Mouse (Mus musculus) intestine, embryonic 15.5 days (tissue): ENCODE results near the gene 4931440F15Rik. TPM values are rescaled to one million over a fixed set of nuclear protein-coding genes. Genes with fewer than 3 reads are reported as not detected.

Source experiments
- ATAC-seq: fragments of 200-750 bp; cut with Nextera tagmentation; 2 replicates; pipeline ENCODE4 v1.8.0; 2017; ENCODE audit warnings: moderate TSS enrichment, moderate library complexity
- H3K27ac ChIP-seq: fragments of 300-500 bp; sonication (generic); 2 replicates; pipeline ENCODE4 v1.5.1; 2015; ENCODE audit warnings: mild to moderate bottlenecking, inconsistent platforms
- H3K27me3 ChIP-seq: fragments of 300-500 bp; sonication (generic); replicated peaks from 2 replicates; pipeline ENCODE4 v1.6.1; 2015; ENCODE audit warnings: inconsistent platforms
- H3K36me3 ChIP-seq: fragments of 300-500 bp; sonication (generic); 2 replicates; pipeline ENCODE4 v1.6.1; 2015; ENCODE audit warnings: inconsistent platforms
- H3K4me1 ChIP-seq: fragments of 300-500 bp; sonication (generic); replicated peaks from 2 replicates; pipeline ENCODE4 v1.6.1; 2015; ENCODE audit warnings: inconsistent platforms
- H3K4me2 ChIP-seq: fragments of 300-500 bp; sonication (generic); replicated peaks from 2 replicates; pipeline ENCODE4 v1.6.1; 2015; ENCODE audit warnings: mild to moderate bottlenecking, inconsistent platforms
- H3K4me3 ChIP-seq: fragments of 300-500 bp; sonication (generic); replicated peaks from 2 replicates; pipeline ENCODE4 v1.5.1; 2015; ENCODE audit warnings: inconsistent platforms
- H3K9ac ChIP-seq: fragments of 300-500 bp; sonication (generic); 2 replicates; pipeline ENCODE4 v1.6.1; 2015; ENCODE audit warnings: inconsistent platforms
- H3K9me3 ChIP-seq: fragments of 300-500 bp; sonication (generic); 2 replicates; pipeline ENCODE4 v1.6.1; 2016; ENCODE audit warnings: inconsistent platforms
- WGBS: fragments of 180-500 bp; shearing (Covaris S2); methylation state at CpG from one replicate; pipeline ENCODE4 v1.1.7; 2015; 5-methylcytosine and 5-hydroxymethylcytosine counted together
- polyA plus RNA-seq: library from polyadenylated mRNA; unstranded; fragments of >200 nt; fragmentation: Nextera tagmentation; extraction: Ambion mirVana; gene quantifications from 2 replicates; pipeline ENCODE4 v1.2.1, GENCODE M21; 2015

Gene 4931440F15Rik
- polyA plus RNA-seq, 1 experiment from 2014 or later, result 0.06 TPM

- Histone ChIP-seq H3K27me3 (peaks cover 9% of the 10 kb centered on the region; the same call in 1 of the 2 replicates), H3K4me3 (no peak overlapping the region), H3K36me3 (no peaks in the 10 kb centered on the region), H3K4me1 (peaks cover 5% of the 10 kb centered on the region; the same call in 1 of the 2 replicates), H3K9ac (no peak overlapping the region), H3K9me3 (no peaks in the 10 kb centered on the region), H3K27ac (no peak overlapping the region), H3K4me2 (no peak overlapping the region)
- 59% methylated on average over 2 of the region's 2 CpGs for WGBS
- ATAC-seq, result no peak
Measured at GRCm38 (mm10) chr11:29823141-29823540, 2.3 kb downstream of the 4931440F15Rik start.

- no peaks in the 10 kb centered on the region for H3K36me3 ChIP-seq
- no peak overlapping the region for H3K9ac ChIP-seq
- H3K4me3 ChIP-seq, result no peak overlapping the region
- H3K27me3 ChIP-seq, result no peaks in the 10 kb centered on the region
- no peaks in the 10 kb centered on the region for H3K9me3 ChIP-seq
- H3K4me2 ChIP-seq, result no peak overlapping the region
- no peaks in the 10 kb centered on the region for H3K4me1 ChIP-seq
- no peak overlapping the region for H3K27ac ChIP-seq
- no peak; the same call in 1 of the 2 replicates for ATAC-seq
Measured at GRCm38 (mm10) chr11:29815670-29816069, 9.8 kb downstream of the 4931440F15Rik start.

GRCm38 (mm10) chr11:29815261-29815660, 10.2 kb downstream of the 4931440F15Rik start:
- ATAC-seq, result peak; percentile 83; the same call in 1 of the 2 replicates
- 85% methylated on average over 3 of the region's 3 CpGs for WGBS
- H3K4me1 ChIP-seq, result no peaks in the 10 kb centered on the region
- no peaks in the 10 kb centered on the region for H3K9me3 ChIP-seq
- H3K4me2 ChIP-seq, result no peak overlapping the region
- no peak overlapping the region for H3K9ac ChIP-seq
- no peak overlapping the region for H3K4me3 ChIP-seq
- H3K36me3 ChIP-seq, result no peaks in the 10 kb centered on the region
- H3K27me3 ChIP-seq, result no peaks in the 10 kb centered on the region
- no peak overlapping the region for H3K27ac ChIP-seq

DNA sequence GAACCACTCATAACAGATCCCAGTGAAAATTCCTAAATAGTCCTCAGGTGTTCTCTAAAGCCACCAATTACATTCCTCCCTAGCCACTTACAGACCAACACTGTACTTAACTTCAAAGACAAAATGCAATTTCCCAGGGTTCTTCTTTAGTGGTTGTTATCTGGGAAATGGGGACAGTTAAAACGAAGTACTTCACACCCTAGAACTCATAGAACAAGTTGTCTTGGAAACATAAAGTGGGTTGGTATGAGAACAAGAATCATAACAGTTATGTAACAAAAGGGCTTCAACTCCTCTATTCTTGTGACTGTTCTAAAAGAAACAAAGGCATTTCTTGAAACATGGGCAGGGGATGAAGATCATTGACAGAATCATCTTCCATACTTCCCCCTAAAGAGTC, 12.2 kb downstream of the 4931440F15Rik start:
- Histone ChIP-seq H3K27ac (no peak overlapping the region), H3K4me3 (no peak overlapping the region), H3K36me3 (no peaks in the 10 kb centered on the region), H3K9ac (no peak overlapping the region), H3K4me1 (no peaks in the 10 kb centered on the region), H3K9me3 (no peaks in the 10 kb centered on the region), H3K27me3 (no peaks in the 10 kb centered on the region), H3K4me2 (no peak overlapping the region)
- ATAC-seq, result no peak
- WGBS, result 70% methylated on average over 1 of the region's 1 CpGs

DNA sequence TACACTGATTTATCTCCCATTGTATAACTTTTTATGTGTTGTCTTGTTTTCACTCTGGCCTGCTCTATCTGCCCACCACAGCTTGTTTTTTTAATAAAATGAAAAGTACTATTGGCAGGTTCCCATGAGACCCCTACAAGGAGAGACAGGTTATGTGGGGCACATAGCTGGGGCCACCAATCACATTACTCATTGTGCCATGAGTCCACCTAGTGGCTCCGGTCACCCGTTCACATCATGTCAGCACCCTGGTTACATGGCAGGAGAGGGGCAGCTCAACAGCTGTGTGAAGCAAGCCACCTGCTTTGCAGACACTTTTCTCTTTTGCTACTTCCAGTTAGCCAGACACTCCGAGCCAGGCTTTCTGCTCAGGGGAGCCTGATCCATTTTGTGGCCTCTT, 13.0 kb downstream of the 4931440F15Rik start:
- Histone ChIP-seq H3K27ac (no peak overlapping the region), H3K27me3 (no peaks in the 10 kb centered on the region), H3K9me3 (no peaks in the 10 kb centered on the region), H3K4me3 (no peak overlapping the region), H3K4me1 (no peaks in the 10 kb centered on the region), H3K4me2 (no peak overlapping the region), H3K9ac (no peak overlapping the region), H3K36me3 (no peaks in the 10 kb centered on the region)
- 65% methylated on average over 3 of the region's 3 CpGs for WGBS
- ATAC-seq, result no peak

DNA sequence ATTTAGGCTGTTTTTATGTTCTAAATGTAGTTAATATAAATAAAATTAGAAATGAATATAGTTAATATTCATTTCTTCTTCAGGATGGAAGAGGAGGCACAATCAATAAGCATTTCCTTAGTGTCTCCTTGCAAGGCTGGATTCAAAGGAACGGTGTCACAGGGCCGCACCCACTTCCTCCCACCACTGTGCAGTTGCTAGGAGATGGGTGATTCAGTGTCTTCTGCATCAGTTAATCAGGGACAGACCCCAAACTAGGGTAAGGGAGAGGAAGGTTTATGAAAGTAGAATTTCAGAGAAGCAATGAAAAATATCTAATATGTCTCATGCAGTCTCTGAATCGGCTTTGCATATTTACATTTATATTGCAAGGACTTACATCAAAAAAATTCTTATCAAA, 15.1 kb downstream of the 4931440F15Rik start:
- 70% methylated on average over 3 of the region's 3 CpGs for WGBS
- H3K9ac ChIP-seq, result no peak overlapping the region
- H3K27me3 ChIP-seq, result no peaks in the 10 kb centered on the region
- no peaks in the 10 kb centered on the region for H3K9me3 ChIP-seq
- no peak overlapping the region for H3K4me3 ChIP-seq
- ATAC-seq, result no peak
- H3K27ac ChIP-seq, result no peak overlapping the region
- no peaks in the 10 kb centered on the region for H3K36me3 ChIP-seq
- H3K4me2 ChIP-seq, result no peak overlapping the region
- H3K4me1 ChIP-seq, result no peaks in the 10 kb centered on the region

DNA sequence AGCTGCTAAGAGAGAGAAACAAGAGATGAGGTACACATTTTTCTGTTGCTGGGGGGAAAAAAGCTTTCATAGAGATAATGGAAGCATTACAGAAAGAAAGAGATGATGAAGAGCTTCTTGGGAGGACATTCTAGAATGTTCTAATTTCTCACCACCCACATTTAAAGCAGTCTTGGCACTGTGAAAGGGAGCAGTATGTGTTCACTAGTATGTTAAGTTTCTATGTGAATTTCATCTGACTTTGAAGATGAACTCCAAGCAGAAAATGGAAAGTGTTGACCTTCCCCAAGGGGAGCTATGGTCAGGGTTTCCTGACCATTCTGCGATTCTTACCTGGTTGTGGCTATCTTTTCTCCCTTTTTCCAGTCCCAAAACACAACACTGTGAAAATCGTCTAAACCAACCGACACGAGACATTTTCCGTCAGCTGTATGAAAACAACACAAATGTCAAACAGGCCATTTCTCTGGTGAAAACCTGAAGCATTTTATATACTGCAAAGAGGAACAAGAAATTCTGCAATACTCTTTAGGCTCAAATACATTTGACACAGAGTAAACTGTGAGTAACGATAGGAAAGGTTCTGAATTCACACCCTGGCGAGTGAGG, 16.4 kb downstream of the 4931440F15Rik start:
- no peak overlapping the region for H3K4me2 ChIP-seq
- H3K4me3 ChIP-seq, result no peak overlapping the region
- no peaks in the 10 kb centered on the region for H3K27me3 ChIP-seq
- no peaks in the 10 kb centered on the region for H3K4me1 ChIP-seq
- H3K36me3 ChIP-seq, result no peaks in the 10 kb centered on the region
- no peak overlapping the region for H3K9ac ChIP-seq
- H3K27ac ChIP-seq, result no peak overlapping the region
- WGBS, result 84% methylated on average over 7 of the region's 7 CpGs
- ATAC-seq, result no peak
- no peaks in the 10 kb centered on the region for H3K9me3 ChIP-seq

GRCm38 (mm10) chr11:29808173-29808980, 17.1 kb downstream of the 4931440F15Rik start:
- Histone ChIP-seq H3K27ac (no peak overlapping the region), H3K27me3 (no peaks in the 10 kb centered on the region), H3K4me2 (no peak overlapping the region), H3K4me3 (no peak overlapping the region), H3K36me3 (no peaks in the 10 kb centered on the region), H3K9ac (no peak overlapping the region), H3K9me3 (no peaks in the 10 kb centered on the region), H3K4me1 (no peaks in the 10 kb centered on the region)
- 45% methylated on average over 9 of the region's 9 CpGs for WGBS
- ATAC-seq, result peak; percentile 77

GRCm38 (mm10) chr11:29807325-29807724, 18.1 kb downstream of the 4931440F15Rik start:
- Histone ChIP-seq H3K4me1 (no peaks in the 10 kb centered on the region), H3K27me3 (no peaks in the 10 kb centered on the region), H3K9ac (no peak overlapping the region), H3K9me3 (no peaks in the 10 kb centered on the region), H3K36me3 (no peaks in the 10 kb centered on the region), H3K27ac (no peak overlapping the region), H3K4me2 (no peak overlapping the region), H3K4me3 (no peak overlapping the region)
- ATAC-seq, result no peak
- 93% methylated on average over 5 of the region's 5 CpGs for WGBS

- H3K27ac ChIP-seq, result no peak overlapping the region
- H3K4me1 ChIP-seq, result no peaks in the 10 kb centered on the region
- 69% methylated on average over 2 of the region's 2 CpGs for WGBS
- H3K4me2 ChIP-seq, result no peak overlapping the region
- H3K36me3 ChIP-seq, result no peaks in the 10 kb centered on the region
- no peak overlapping the region for H3K4me3 ChIP-seq
- no peaks in the 10 kb centered on the region for H3K27me3 ChIP-seq
- H3K9ac ChIP-seq, result no peak overlapping the region
- peak; percentile 80 for ATAC-seq
- no peaks in the 10 kb centered on the region for H3K9me3 ChIP-seq
Measured at GRCm38 (mm10) chr11:29801432-29802427, 23.7 kb downstream of the 4931440F15Rik start.

DNA sequence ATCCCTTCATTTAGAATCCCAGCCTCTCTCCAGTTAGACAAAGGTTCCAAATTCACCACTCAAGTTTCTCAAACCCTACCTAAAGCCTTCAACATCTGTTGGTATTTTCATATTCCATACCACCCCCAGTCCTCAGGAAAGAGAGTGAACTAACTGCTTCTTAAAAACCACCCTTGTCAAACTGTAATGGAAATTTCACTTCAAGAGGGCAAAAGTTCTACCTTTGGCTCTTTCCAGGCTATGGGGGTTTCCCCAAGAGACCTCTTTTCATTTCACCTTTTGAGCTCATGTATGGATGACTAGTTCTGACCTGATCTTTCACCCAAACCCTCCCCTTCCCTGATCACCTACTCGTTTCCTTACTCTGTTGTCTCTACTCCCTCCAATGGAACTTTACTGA, 25.6 kb downstream of the 4931440F15Rik start:
- H3K9ac ChIP-seq, result no peak overlapping the region
- no peak overlapping the region for H3K27ac ChIP-seq
- H3K27me3 ChIP-seq, result no peaks in the 10 kb centered on the region
- no peaks in the 10 kb centered on the region for H3K9me3 ChIP-seq
- no peaks in the 10 kb centered on the region for H3K4me1 ChIP-seq
- no peak for ATAC-seq
- H3K4me3 ChIP-seq, result no peak overlapping the region
- no peak overlapping the region for H3K4me2 ChIP-seq
- no peaks in the 10 kb centered on the region for H3K36me3 ChIP-seq
- 58% methylated on average over 1 of the region's 1 CpGs for WGBS

GRCm38 (mm10) chr11:29795106-29795505, 30.4 kb downstream of the 4931440F15Rik start:
- Histone ChIP-seq H3K4me3 (no peak overlapping the region), H3K9ac (no peak overlapping the region), H3K27me3 (no peaks in the 10 kb centered on the region), H3K27ac (no peak overlapping the region), H3K9me3 (no peaks in the 10 kb centered on the region), H3K4me1 (no peaks in the 10 kb centered on the region), H3K36me3 (no peaks in the 10 kb centered on the region), H3K4me2 (no peak overlapping the region)
- WGBS, result 82% methylated on average over 6 of the region's 6 CpGs
- ATAC-seq, result no peak
